Mouse (Mus musculus) heart, embryonic 16.5 days (tissue): Measurements from ENCODE around the gene Pxmp4. TPM values are rescaled to one million over a fixed set of nuclear protein-coding genes. Genes with fewer than 3 reads are reported as not detected.

Experiments
- ATAC-seq: fragments of 200-750 bp; cut with Nextera tagmentation; replicated peaks from 2 replicates; pipeline ENCODE4 v1.8.0; 2017; ENCODE audit warnings: moderate number of reproducible peaks; ENCODE audit not compliant: insufficient read depth, low FRiP score; ENCODE audit errors: extremely low read depth
- H3K27ac ChIP-seq: fragments of 300-500 bp; sonication (generic); 2 replicates; pipeline ENCODE4 v1.5.1; 2014; ENCODE audit warnings: mild to moderate bottlenecking, low read length, control low read depth, moderate library complexity
- H3K27me3 ChIP-seq: fragments of 300-500 bp; sonication (generic); 2 replicates; pipeline ENCODE4 v1.6.1; 2014; ENCODE audit warnings: low read length, mixed read lengths; ENCODE audit not compliant: control insufficient read depth, insufficient read depth
- H3K36me3 ChIP-seq: fragments of 300-500 bp; sonication (generic); 2 replicates; pipeline ENCODE4 v1.6.1; 2014; ENCODE audit not compliant: control insufficient read depth, insufficient read depth
- H3K4me1 ChIP-seq: fragments of 300-500 bp; sonication (generic); 2 replicates; pipeline ENCODE4 v1.6.1; 2014; ENCODE audit warnings: low read length, mixed read lengths; ENCODE audit not compliant: control insufficient read depth, insufficient read depth
- H3K4me2 ChIP-seq: fragments of 300-500 bp; sonication (generic); 2 replicates; pipeline ENCODE4 v1.6.1; 2014; ENCODE audit warnings: low read depth, mild to moderate bottlenecking, control low read depth, low read length
- H3K4me3 ChIP-seq: fragments of 300-500 bp; sonication (generic); 2 replicates; pipeline ENCODE4 v1.5.1; 2014; ENCODE audit warnings: mild to moderate bottlenecking, control low read depth, low read length
- H3K9ac ChIP-seq: fragments of 300-500 bp; sonication (generic); 2 replicates; pipeline ENCODE4 v1.6.1; 2014; ENCODE audit warnings: low read length, control low read depth
- H3K9me3 ChIP-seq: fragments of 300-500 bp; sonication (generic); replicated peaks from 2 replicates; pipeline ENCODE4 v1.6.1; 2016; ENCODE audit warnings: low read length; ENCODE audit not compliant: control insufficient read depth
- WGBS: fragments of 180-500 bp; shearing (Covaris S2); extraction: QIAGEN DNeasy Blood & Tissue Kit; methylation state at CpG from one replicate; pipeline ENCODE4 v1.1.7; 2014; 5-methylcytosine and 5-hydroxymethylcytosine counted together
- polyA plus RNA-seq: library from polyadenylated mRNA; unstranded; fragments of >200 nt; fragmentation: Nextera tagmentation; extraction: Ambion mirVana; gene quantifications from 2 replicates; pipeline ENCODE4 v1.2.1, GENCODE M21; 2015

Pxmp4 gene
- polyA plus RNA-seq, 1 experiment from 2014 or later, result 28.2 TPM

DNA sequence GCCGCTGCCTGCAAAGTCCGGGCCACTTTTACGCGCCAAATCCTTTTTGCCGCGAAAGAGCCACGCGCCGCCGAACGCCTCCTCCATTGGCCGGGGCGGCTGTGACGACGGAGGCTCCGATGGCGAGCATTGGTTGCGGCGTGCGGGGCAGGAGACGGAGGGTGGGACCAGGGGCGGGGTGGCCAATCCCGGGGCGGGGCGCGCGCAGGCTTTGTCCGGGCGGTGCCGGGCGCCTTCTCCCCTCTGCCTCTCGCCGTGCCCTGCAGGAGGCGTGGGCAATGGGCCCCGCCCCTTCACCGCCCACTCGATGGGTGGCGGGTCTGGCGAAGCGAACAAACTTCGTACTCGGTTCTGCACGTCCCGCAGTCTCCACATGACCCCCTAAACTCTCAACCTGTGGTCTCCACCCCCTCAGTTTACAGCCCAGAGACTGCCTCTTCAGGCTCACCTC is 33.6 kb downstream of the Pxmp4 start, which contains the start of gene E2f1:
Gene E2f1 (minus strand): TSS at position 57 of the 451 bp plus-strand sequence.
- Histone ChIP-seq H3K36me3 (no peaks in the 10 kb centered on the region), H3K27me3 (no peaks in the 10 kb centered on the region), H3K27ac (peak within 1 kb of the TSS; percentile 76), H3K4me3 (peak within 1 kb of the TSS; percentile 77), H3K4me1 (peaks cover 25% of the 10 kb centered on the region), H3K9me3 (no peaks in the 10 kb centered on the region), H3K4me2 (peak within 1 kb of the TSS; percentile 84), H3K9ac (peak within 1 kb of the TSS; percentile 79)
- peak; percentile 96 for ATAC-seq
- under 1% methylated on average over 44 of the region's 44 CpGs for WGBS

- Histone ChIP-seq H3K27ac (peak overlapping the region; percentile 70), H3K27me3 (no peaks in the 10 kb centered on the region), H3K9ac (peak overlapping the region; percentile 79), H3K36me3 (no peaks in the 10 kb centered on the region), H3K9me3 (no peaks in the 10 kb centered on the region), H3K4me3 (peak overlapping the region; percentile 77), H3K4me1 (peaks cover 25% of the 10 kb centered on the region), H3K4me2 (peak overlapping the region; percentile 81)
- WGBS, result 1% methylated on average over 70 of the region's 70 CpGs
- ATAC-seq, result peak; percentile 80
These were observed 34.3 kb downstream of the Pxmp4 start for GRCm38 (mm10) chr2:154569071-154569748.

DNA sequence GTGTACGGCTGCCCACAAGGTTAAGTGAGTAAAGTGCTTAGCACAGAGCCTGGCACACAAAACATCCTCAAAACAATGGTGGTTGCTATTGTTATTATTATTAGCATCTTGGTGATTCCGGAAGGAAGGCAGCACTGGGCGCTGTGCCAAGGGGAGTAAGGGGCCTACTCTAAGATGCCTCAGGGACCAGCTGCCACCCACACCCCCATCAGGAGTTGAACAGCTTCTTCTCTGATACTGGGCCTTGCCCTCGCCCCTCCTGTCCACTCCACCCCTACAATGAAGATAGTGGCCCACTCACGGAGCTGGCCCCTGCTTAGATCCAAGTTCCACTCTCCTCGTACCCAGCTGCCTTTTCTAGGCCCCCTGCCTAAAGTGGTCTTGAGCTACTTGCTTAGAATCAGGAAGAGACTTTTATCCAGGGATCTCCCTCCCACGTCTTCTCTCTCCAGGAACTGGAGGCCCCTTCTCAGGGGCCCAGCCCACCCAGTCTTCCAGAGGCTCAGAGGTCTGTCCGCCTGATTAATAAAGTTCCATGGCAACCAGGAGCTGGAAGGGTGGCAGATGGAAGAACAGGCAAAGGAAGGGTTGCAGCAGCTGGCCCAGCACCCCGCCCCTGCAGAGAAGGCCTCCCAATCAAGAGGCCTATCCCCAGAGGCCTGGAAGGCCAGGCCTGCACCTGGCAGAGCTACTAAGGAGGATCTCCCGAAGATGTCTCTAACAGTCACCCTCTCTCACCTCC is 35.0 kb downstream of the Pxmp4 start:
- whole genome bisulfite sequencing, result 17% methylated on average over 10 of the region's 10 CpGs
- H3K9me3 ChIP-seq, result no peaks in the 10 kb centered on the region
- H3K36me3 ChIP-seq, result no peaks in the 10 kb centered on the region
- H3K27me3 ChIP-seq, result no peaks in the 10 kb centered on the region
- peak overlapping the region; percentile 81 for H3K4me2 ChIP-seq
- peak overlapping the region; percentile 77 for H3K4me3 ChIP-seq
- ATAC-seq, result no peak
- peaks cover 25% of the 10 kb centered on the region for H3K4me1 ChIP-seq
- peak overlapping the region; percentile 70 for H3K27ac ChIP-seq
- H3K9ac ChIP-seq, result peak overlapping the region; percentile 79

DNA sequence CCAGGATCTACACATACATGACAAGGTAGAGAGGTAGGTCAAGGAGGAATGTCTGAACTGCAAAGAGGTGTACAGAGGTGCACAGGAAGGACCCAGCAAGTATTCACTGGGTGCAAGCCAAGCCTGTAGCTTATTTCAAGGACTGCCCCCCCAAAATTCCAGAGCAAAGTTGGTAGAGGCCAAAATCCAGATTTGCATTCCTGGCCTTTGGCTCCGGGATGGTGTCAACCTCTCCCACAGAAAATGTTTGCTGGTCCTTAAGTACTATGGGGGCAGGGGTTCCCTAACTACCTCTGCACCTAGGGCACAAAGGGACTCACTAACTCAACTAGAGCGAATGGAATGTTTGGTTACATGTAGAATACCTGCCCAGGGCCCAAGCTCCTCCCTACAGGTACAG is 35.7 kb downstream of the Pxmp4 start:
- Histone ChIP-seq H3K4me2 (peak overlapping the region; percentile 81), H3K27ac (peak overlapping the region; percentile 34), H3K4me1 (peaks cover 25% of the 10 kb centered on the region), H3K4me3 (peak overlapping the region; percentile 77), H3K27me3 (no peaks in the 10 kb centered on the region), H3K9ac (0 out of 2 replicates have a peak overlapping the region, but pooled peaks have one; percentile 79), H3K9me3 (no peaks in the 10 kb centered on the region), H3K36me3 (peaks cover 3% of the 10 kb centered on the region; the same call in 1 of the 2 replicates)
- ATAC-seq, result no peak
- WGBS, result 64% methylated on average over 2 of the region's 2 CpGs

GRCm38 (mm10) chr2:154566641-154567040 is 36.9 kb downstream of the Pxmp4 start:
- H3K9me3 ChIP-seq, result no peaks in the 10 kb centered on the region
- peaks cover 9% of the 10 kb centered on the region for H3K36me3 ChIP-seq
- no peaks in the 10 kb centered on the region for H3K27me3 ChIP-seq
- H3K4me1 ChIP-seq, result peaks cover 25% of the 10 kb centered on the region
- H3K27ac ChIP-seq, result no peak overlapping the region
- H3K9ac ChIP-seq, result no peak overlapping the region
- ATAC-seq, result no peak
- H3K4me2 ChIP-seq, result no peak overlapping the region
- H3K4me3 ChIP-seq, result no peak overlapping the region
- 63% methylated on average over 8 of the region's 8 CpGs for WGBS

DNA sequence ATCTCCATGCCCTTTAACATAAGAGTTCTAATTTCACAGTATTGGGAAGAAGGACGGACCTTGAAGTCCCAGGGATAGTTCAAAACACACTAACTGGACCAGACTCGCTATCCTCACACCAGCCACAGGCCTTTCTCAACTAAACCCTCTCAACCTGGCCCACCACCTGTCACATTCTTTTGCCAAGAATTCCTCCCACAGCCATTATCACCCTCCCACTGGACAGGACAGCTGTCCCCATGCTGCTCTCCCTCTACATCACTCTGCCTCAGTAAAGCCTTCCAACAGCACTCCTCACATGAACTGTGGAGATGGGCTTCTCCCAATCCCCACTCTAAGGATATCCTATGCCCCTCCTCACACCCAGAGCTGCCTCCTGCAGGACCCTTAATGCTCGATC is 37.9 kb downstream of the Pxmp4 start:
- H3K4me1 ChIP-seq, result peaks cover 22% of the 10 kb centered on the region
- ATAC-seq, result no peak
- H3K27ac ChIP-seq, result no peak overlapping the region
- no peak overlapping the region for H3K9ac ChIP-seq
- WGBS, result 81% methylated on average over 3 of the region's 3 CpGs
- H3K9me3 ChIP-seq, result no peaks in the 10 kb centered on the region
- no peak overlapping the region for H3K4me3 ChIP-seq
- no peak overlapping the region for H3K4me2 ChIP-seq
- H3K36me3 ChIP-seq, result peaks cover 9% of the 10 kb centered on the region
- no peaks in the 10 kb centered on the region for H3K27me3 ChIP-seq

DNA sequence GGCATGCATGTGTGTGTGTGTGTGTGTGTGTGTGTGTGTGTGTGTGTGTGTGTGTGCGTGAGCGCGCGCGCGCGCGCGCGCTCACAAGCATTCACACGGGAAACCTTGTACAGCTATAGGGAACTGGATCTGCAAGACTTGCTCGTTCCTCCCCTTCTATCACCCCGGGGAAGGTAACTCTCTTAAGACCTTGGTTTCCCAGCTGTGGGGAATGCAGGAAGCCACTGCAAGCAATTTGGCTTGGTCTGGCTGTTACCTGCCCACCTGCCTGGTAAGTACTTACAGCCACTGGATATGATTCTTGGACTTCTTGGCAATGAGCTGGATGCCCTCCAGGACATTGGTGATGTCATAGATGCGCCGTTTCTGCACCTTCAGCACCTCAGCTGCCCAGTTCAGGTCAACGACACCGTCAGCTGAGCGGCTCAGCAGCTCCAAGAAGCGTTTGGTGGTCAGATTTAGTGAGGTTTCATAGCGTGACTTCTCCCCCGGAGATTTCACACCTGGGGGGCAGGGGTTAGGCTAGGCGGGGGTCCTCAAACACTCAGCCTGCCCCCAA is 39.8 kb downstream of the Pxmp4 start:
- no peak overlapping the region for H3K4me3 ChIP-seq
- no peak overlapping the region for H3K4me2 ChIP-seq
- no peak for ATAC-seq
- WGBS, result 90% methylated on average over 22 of the region's 22 CpGs
- H3K36me3 ChIP-seq, result peaks cover 9% of the 10 kb centered on the region
- H3K9me3 ChIP-seq, result no peaks in the 10 kb centered on the region
- H3K4me1 ChIP-seq, result peaks cover 20% of the 10 kb centered on the region
- H3K27me3 ChIP-seq, result no peaks in the 10 kb centered on the region
- no peak overlapping the region for H3K9ac ChIP-seq
- H3K27ac ChIP-seq, result no peak overlapping the region

- no peaks in the 10 kb centered on the region for H3K27me3 ChIP-seq
- ATAC-seq, result peak; percentile 64
- H3K9me3 ChIP-seq, result no peaks in the 10 kb centered on the region
- peak within 1 kb of the TSS; percentile 59 for H3K9ac ChIP-seq
- 0 out of 2 replicates have a peak within 1 kb of the TSS, but pooled peaks have one; percentile 21 for H3K27ac ChIP-seq
- peaks cover 9% of the 10 kb centered on the region for H3K36me3 ChIP-seq
- 4% methylated on average over 34 of the region's 34 CpGs for WGBS
- peak within 1 kb of the TSS; percentile 69 for H3K4me2 ChIP-seq
- peak within 1 kb of the TSS; percentile 38 for H3K4me3 ChIP-seq
- H3K4me1 ChIP-seq, result peaks cover 9% of the 10 kb centered on the region; the same call in 1 of the 2 replicates
These were observed 45.1 kb downstream of the Pxmp4 start, which contains the start of gene Necab3 for GRCm38 (mm10) chr2:154558264-154559039. Gene Necab3, minus strand, starts transcription at chr2:154558890.
